ENCODE assay signal across 8 mouse cellular contexts in genomic region chr12:65073611-65074178, GRCm38 (mm10). TPM values are rescaled to one million over a fixed set of nuclear protein-coding genes. Genes with fewer than 3 reads are reported as not detected.
DNase-seq lines count a peak whose midpoint lies in the region; ATAC-seq and TF ChIP-seq lines count a peak whose summit lies in the region.

TSS of gene Fkbp3 (minus strand) at chr12:65074007.

- H3K27me3 ChIP-seq in C2C12 (ENCODE audit: control insufficient read depth, insufficient read depth, insufficient read length) = no peaks in the 10 kb centered on the region
- H3K27me3 ChIP-seq in erythroblast, embryonic 14.5 days (ENCODE audit: control insufficient read depth) = no peaks in the 10 kb centered on the region
- no peaks in the 10 kb centered on the region for H3K27me3 ChIP-seq in heart, embryonic 11.5 days (ENCODE audit: control insufficient read depth, insufficient read depth, low read length)
- H3K27me3 ChIP-seq in kidney, embryonic 16.5 days (ENCODE audit: insufficient read depth, low read length) = no peaks in the 10 kb centered on the region
- H3K27me3 ChIP-seq in liver, adult 2 months (ENCODE audit: control insufficient read depth, insufficient read depth, low read length) = no peaks in the 10 kb centered on the region
- no peaks in the 10 kb centered on the region for H3K27me3 ChIP-seq in myocyte (ENCODE audit: control insufficient read depth, insufficient read depth, insufficient read length)
- no peaks in the 10 kb centered on the region for H3K27me3 ChIP-seq in splenic B cell, adult 2 months (ENCODE audit: control insufficient read depth, insufficient read depth, low read length, poor library complexity, severe bottlenecking)

- ATAC-seq in heart, embryonic 11.5 days (replicated peaks; ENCODE audit: insufficient number of reproducible peaks, low FRiP score, low TSS enrichment) = peak; percentile 99
- peak; percentile 99 for ATAC-seq in kidney, embryonic 16.5 days (ENCODE audit: low FRiP score, low TSS enrichment)

- H3K9me3 ChIP-seq in erythroblast, embryonic 14.5 days (ENCODE audit: control insufficient read depth, low read length) = no peaks in the 10 kb centered on the region
- no peaks in the 10 kb centered on the region for H3K9me3 ChIP-seq in heart, embryonic 11.5 days (replicated peaks; ENCODE audit: control insufficient read depth, low read length)
- H3K9me3 ChIP-seq in kidney, embryonic 16.5 days (ENCODE audit: low read length) = no peaks in the 10 kb centered on the region

- H3K4me2 ChIP-seq in heart, embryonic 11.5 days = peak within 1 kb of the TSS; percentile 95
- peak within 1 kb of the TSS; percentile 79 for H3K4me2 ChIP-seq in kidney, embryonic 16.5 days (replicated peaks; ENCODE audit: low read depth, low read length)
- peak within 1 kb of the TSS; percentile 93 for H3K4me2 ChIP-seq in myocyte (ENCODE audit: low read depth)

- WGBS in heart, embryonic 11.5 days (ENCODE audit: insufficient replicate concordance) = under 1% methylated on average over 49 of the region's 49 CpGs
- WGBS in kidney, embryonic 16.5 days = under 1% methylated on average over 49 of the region's 49 CpGs
- WGBS in liver, adult 2 months = under 1% methylated on average over 49 of the region's 49 CpGs

- H3K79me3 ChIP-seq in C2C12 (ENCODE audit: low read depth) = peaks cover 27% of the 10 kb centered on the region

- TF ChIP-seq CTCF in C2C12 (IDR thresholded peaks at IDR 0.05; ENCODE audit: control insufficient read depth, insufficient read depth, insufficient read length) = no peak
- TF ChIP-seq CTCF in brain, embryonic 14.5 days (IDR thresholded peaks at IDR 0.05; ENCODE audit: borderline replicate concordance, extremely low read depth, insufficient read depth, insufficient read length) = no peak
- no peak for TF ChIP-seq CTCF in liver, adult 2 months (IDR thresholded peaks at IDR 0.05; ENCODE audit: low read depth, low read length)

- H3K79me2 ChIP-seq in C2C12 (ENCODE audit: control insufficient read depth, insufficient read depth) = peaks cover 61% of the 10 kb centered on the region
- H3K79me2 ChIP-seq in liver, adult 2 months (ENCODE audit: control insufficient read depth, insufficient read depth, low read length) = no peaks in the 10 kb centered on the region; the same call in 1 of the 2 replicates
- H3K79me2 ChIP-seq in myocyte (ENCODE audit: control insufficient read depth, insufficient read depth) = peaks cover 31% of the 10 kb centered on the region

- peaks cover 53% of the 10 kb centered on the region for H3K4me1 ChIP-seq in erythroblast, embryonic 14.5 days (ENCODE audit: control insufficient read depth)
- H3K4me1 ChIP-seq in heart, embryonic 11.5 days (ENCODE audit: control insufficient read depth, insufficient read depth, low read length) = peaks cover 10% of the 10 kb centered on the region; the same call in 1 of the 2 replicates
- H3K4me1 ChIP-seq in kidney, embryonic 16.5 days (ENCODE audit: insufficient read depth, low read length) = peaks cover 29% of the 10 kb centered on the region
- H3K4me1 ChIP-seq in liver, adult 2 months (ENCODE audit: control insufficient read depth, insufficient read depth, low read length) = peaks cover 5% of the 10 kb centered on the region; the same call in 1 of the 2 replicates

- H3ac ChIP-seq in C2C12 (ENCODE audit: control insufficient read depth, insufficient read length, low read depth) (peak within 1 kb of the TSS; percentile 89), myocyte (ENCODE audit: control insufficient read depth, insufficient read length) (peak within 1 kb of the TSS; percentile 64)

- H3K27ac ChIP-seq in heart, embryonic 11.5 days (ENCODE audit: low read depth, low read length) = peak within 1 kb of the TSS; percentile 85
- peak within 1 kb of the TSS; percentile 93 for H3K27ac ChIP-seq in kidney, embryonic 16.5 days (ENCODE audit: low read length)
- peak within 1 kb of the TSS; percentile 83 for H3K27ac ChIP-seq in liver, adult 2 months (replicated peaks; ENCODE audit: insufficient read depth, low read depth, low read length)

- H3K9ac ChIP-seq in heart, embryonic 11.5 days (ENCODE audit: low read depth, low read length) = peak within 1 kb of the TSS; percentile 94
- peak within 1 kb of the TSS; percentile 80 for H3K9ac ChIP-seq in kidney, embryonic 16.5 days (replicated peaks; ENCODE audit: low read length)
- H3K9ac ChIP-seq in liver, adult 2 months (ENCODE audit: low read depth, low read length) = peak within 1 kb of the TSS; percentile 87

- H3K36me3 ChIP-seq in C2C12 (ENCODE audit: control insufficient read depth, insufficient read depth) (peaks cover 29% of the 10 kb centered on the region), myocyte (ENCODE audit: control insufficient read depth, insufficient read depth) (peaks cover 15% of the 10 kb centered on the region)
- peaks cover 21% of the 10 kb centered on the region for H3K36me3 ChIP-seq in erythroblast, embryonic 14.5 days (ENCODE audit: control insufficient read depth)
- H3K36me3 ChIP-seq in heart, embryonic 11.5 days (ENCODE audit: control insufficient read depth, insufficient read depth, low read length) = 0 out of 2 replicates have a peak, but pooled peaks cover 2% of the 10 kb centered on the region
- H3K36me3 ChIP-seq in kidney, embryonic 16.5 days (ENCODE audit: insufficient read depth, low read length) = peaks cover 6% of the 10 kb centered on the region
- peaks cover 5% of the 10 kb centered on the region for H3K36me3 ChIP-seq in liver, adult 2 months (ENCODE audit: control insufficient read depth, insufficient read depth, low read length)
- peaks cover 2% of the 10 kb centered on the region; the same call in 1 of the 2 replicates for H3K36me3 ChIP-seq in splenic B cell, adult 2 months (ENCODE audit: control insufficient read depth, insufficient read depth, low read length, poor library complexity, severe bottlenecking)

- peak; percentile 99 for DNase-seq in brain, embryonic 14.5 days (ENCODE audit: low read depth)
- DNase-seq in liver, adult 2 months (ENCODE audit: extremely low read depth, low read depth, low spot score) = peak; percentile 85
- DNase-seq in splenic B cell, adult 2 months (ENCODE audit: low read depth, low spot score) = peak; percentile 98

- H3K4me3 ChIP-seq in C2C12 (ENCODE audit: insufficient read depth, poor library complexity, severe bottlenecking) (peak within 1 kb of the TSS; percentile 65), myocyte (peak within 1 kb of the TSS; percentile 72)
- H3K4me3 ChIP-seq in erythroblast, embryonic 14.5 days (replicated peaks) = peak within 1 kb of the TSS; percentile 87
- H3K4me3 ChIP-seq in heart, embryonic 11.5 days (ENCODE audit: low read depth, low read length) = peak within 1 kb of the TSS; percentile 90
- H3K4me3 ChIP-seq in kidney, embryonic 16.5 days (ENCODE audit: low read length) = peak within 1 kb of the TSS; percentile 62
- H3K4me3 ChIP-seq in liver, adult 2 months (ENCODE audit: insufficient read depth, low read depth, low read length) = peak within 1 kb of the TSS; percentile 87

- peak; percentile 92 for TF ChIP-seq POLR2A in brain, embryonic 14.5 days (IDR thresholded peaks at IDR 0.05; ENCODE audit: borderline replicate concordance, extremely low read depth, insufficient read depth, insufficient read length, poor library complexity, severe bottlenecking)
- peak; percentile 79 for TF ChIP-seq POLR2A in liver, adult 2 months (IDR thresholded peaks at IDR 0.05; ENCODE audit: extremely low read depth, insufficient read depth, low read length)
- peak; percentile 98 for TF ChIP-seq POLR2A in myocyte (IDR thresholded peaks at IDR 0.05; ENCODE audit: insufficient read length, low read depth)

TF ChIP-seq in C2C12, 6 proteins besides CTCF, POLR2A, EP300 and RAD21:
- TF ChIP-seq MYOD1 (IDR thresholded peaks at IDR 0.05; ENCODE audit: control insufficient read depth, insufficient read length, low read depth) (no peak), FOSL1 (IDR thresholded peaks at IDR 0.05; ENCODE audit: insufficient read depth, low read length, poor library complexity, severe bottlenecking) (no peak), CEBPB (IDR thresholded peaks at IDR 0.05; ENCODE audit: low read depth) (no peak)
TF ChIP-seq in C2C12: peak in this region for 0.

TF ChIP-seq in myocyte, 11 proteins besides CTCF, POLR2A, EP300 and RAD21:
- peak; percentile 77 for TF ChIP-seq SRF (IDR thresholded peaks at IDR 0.05; ENCODE audit: control insufficient read depth, insufficient read length, low read depth)
- peak in 2 of 3 experiments; percentile 60 to 77 for TF ChIP-seq MYOD1 (IDR thresholded peaks at IDR 0.05; ENCODE audit: control insufficient read depth in 1 of 3, insufficient read length in 2 of 3, low read depth in 2 of 3)
- TF ChIP-seq TCF12 (IDR thresholded peaks at IDR 0.05; ENCODE audit: insufficient read depth, poor library complexity, severe bottlenecking) = no peak
- TF ChIP-seq MYOG (IDR thresholded peaks at IDR 0.05; ENCODE audit: control insufficient read depth in 1 of 3, insufficient read depth in 1 of 3, insufficient read length in 2 of 3, low read depth in 2 of 3) = peak; percentile 33 to 85 (median 83)
- TF ChIP-seq E2F4 (IDR thresholded peaks at IDR 0.05; ENCODE audit: insufficient read depth) = no peak
- peak; percentile 99 for TF ChIP-seq POLR2AphosphoS2 (IDR thresholded peaks at IDR 0.05; ENCODE audit: insufficient read length, low read depth)
- TF ChIP-seq USF1 (IDR thresholded peaks at IDR 0.05; ENCODE audit: low read depth) = no peak
- peak; percentile 60 for TF ChIP-seq REST (IDR thresholded peaks at IDR 0.05; ENCODE audit: insufficient read depth, insufficient read length)
- no peak for TF ChIP-seq CEBPB (IDR thresholded peaks at IDR 0.05; ENCODE audit: insufficient read depth, poor library complexity, severe bottlenecking)
- TF ChIP-seq MAX (IDR thresholded peaks at IDR 0.05; ENCODE audit: low read depth) = no peak
- TF ChIP-seq TCF3 (IDR thresholded peaks at IDR 0.05; ENCODE audit: insufficient read length, low read depth) = peak; percentile 46

RNA-seq across cellular contexts. Expression of gene Fkbp3, which starts in this region (rescaled TPM):
- polyA plus RNA-seq in C2C12 (2012; fragmentation: generic; extraction: Trizol) = 72.5 TPM
- polyA plus RNA-seq in brain, embryonic 14.5 days (2012; rRNA removed) = 257 and 258 TPM in 2 replicates
- polyA plus RNA-seq in erythroblast, embryonic 14.5 days (2012) = 3.2 and 3.5 TPM in 2 replicates
- 504 and 510 TPM in 2 replicates for polyA plus RNA-seq in heart, embryonic 11.5 days (2014; fragmentation: Nextera tagmentation; extraction: Ambion mirVana)
- 400 and 420 TPM in 2 replicates for polyA plus RNA-seq in kidney, embryonic 16.5 days (2015; fragmentation: Nextera tagmentation; extraction: Ambion mirVana)
- 30.6 and 41.1 TPM in 2 replicates for total RNA-seq in liver, adult 2 months (2014; rRNA removed)
- polyA plus RNA-seq in liver, adult 2 months (2012; rRNA removed) = 20.6 and 25.2 TPM in 2 replicates
- 77.9 TPM for polyA plus RNA-seq in myocyte (2012; fragmentation: generic; extraction: Trizol)

Comparison
In these comparisons a context has a peak if more than half of its experiments do, and no peak if none do; other contexts are left out.
1. Peak in every context shown above with its lines: DNase-seq, ATAC-seq, H3K4me3 ChIP-seq and H3K27ac ChIP-seq.